Mouse (Mus musculus): ENCODE results near the gene Padi4.

Gene Padi4

DNA sequence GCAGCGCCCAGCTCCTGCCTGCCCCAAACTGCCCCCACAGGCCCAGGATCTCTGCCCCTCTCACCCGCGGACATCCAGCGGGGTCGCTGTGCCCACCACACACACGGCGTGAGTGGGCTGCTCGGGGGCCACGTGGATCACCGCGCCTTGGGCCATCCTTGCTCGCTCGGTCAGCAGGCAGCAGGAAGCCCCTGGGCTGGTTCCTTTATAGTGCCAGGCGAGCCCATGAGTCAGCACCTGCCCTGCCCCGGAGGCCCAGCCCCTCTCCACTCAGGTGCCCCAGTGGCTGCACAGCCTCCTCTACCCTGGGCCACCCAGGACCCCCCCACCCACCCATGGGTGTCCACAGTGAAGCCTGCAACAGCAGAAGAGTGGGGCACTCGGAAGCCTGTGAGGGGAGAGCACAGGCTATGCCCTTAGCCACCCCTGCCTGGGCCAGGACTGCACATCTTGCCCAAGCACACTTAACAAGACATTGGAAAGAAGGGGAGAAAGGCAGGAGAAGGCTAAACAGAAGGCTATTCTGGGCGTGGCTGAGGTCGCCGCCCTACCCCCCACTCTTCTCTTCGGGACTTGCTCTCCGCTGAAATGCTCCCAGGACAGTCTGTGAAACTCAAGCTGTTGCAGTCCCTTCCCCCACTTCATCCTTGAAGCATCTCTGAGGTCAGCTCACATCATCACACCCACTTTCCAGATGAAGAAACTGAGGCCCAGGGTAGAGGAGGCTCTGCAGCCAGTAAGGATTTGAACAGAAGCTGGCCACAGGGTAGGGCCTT, at the start of gene Padi4:
Padi4 (minus strand) TSS at position 212 of the 776 bp plus-strand sequence.
- DNase-seq, result no peak

DNA sequence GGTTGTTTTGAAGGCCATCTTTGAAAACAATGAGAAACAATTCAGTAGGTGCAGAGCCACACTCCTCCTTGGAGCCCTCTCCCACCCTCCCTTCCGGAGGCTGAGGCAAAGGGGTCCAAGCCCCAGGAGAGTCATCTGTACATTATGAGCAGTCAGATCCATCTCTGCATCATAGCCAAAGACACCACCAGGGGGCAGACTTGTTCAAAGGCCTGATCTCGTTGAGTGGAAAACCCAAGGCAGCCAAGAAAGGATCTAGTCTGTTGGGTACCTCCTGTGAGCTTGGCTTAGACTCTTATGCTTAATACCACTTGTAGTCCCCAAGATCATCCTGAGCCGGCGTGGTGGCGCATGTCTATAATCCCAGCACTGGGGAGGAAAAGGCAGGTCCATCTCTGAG, 48.0 kb upstream of the Padi4 start:
- DNase-seq, result no peak

DNA sequence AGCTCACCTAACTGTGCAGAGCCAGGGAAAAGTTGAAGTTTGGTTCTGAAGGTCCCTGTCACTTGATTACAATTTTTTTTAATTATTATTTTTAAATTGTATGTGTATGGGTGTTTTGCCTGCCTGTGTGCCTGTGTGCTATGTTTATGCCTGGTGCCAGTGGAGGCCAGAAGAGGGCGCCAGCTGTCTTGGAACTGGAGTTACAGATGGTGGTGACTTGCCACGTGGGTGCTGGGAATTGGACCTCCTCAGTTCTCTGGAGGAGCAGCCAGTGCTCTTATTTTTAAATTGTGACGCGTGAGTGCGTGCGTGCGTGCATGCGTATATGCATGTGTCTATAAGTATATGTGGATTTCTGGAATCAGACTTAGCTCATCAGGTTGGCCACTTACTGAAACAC, 43.4 kb upstream of the Padi4 start:
- no peak for DNase-seq

DNA sequence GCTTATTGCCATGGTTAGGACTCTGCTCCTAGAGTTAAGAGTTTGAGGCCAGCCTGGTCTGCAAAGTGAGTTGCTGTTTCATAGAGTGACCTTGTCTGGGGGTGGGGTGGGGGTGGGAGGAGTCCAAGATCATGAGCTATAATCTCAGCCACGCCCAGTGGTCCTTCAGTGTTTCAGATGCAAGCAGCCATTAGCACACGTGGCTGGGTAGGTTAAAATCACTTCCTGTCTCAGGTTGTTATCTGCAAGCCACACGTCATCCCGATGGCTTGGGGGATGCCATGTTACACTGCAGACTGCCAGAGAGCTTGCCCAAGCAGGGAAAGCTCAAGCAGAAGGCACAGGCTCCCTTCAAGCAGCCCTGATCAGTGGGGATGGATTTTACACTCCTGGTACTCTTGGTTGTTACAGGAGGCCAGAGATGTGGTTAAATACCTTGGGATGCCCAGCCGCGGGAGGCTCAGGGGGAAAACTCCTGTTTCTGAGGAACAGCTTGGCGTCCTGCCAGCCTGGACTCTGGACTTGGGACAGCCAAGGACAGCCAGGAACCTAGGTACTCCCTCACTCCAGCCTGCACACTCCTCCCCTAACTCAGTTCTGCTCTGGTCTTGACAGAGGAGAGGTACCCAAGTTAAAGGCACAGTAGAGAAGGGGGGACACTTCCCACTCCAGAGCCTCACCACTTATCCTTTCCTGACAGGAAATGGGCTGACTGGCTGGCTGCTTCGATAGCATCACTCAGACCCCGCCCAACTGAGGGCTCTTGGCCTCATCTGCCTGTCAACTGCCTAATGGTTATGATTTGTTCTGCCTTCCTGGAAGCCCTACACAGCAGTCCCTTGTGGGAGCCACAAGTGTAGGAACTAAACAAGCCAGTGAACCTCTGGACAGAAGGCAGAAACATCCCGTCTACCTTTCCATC, 42.2 kb upstream of the Padi4 start:
- DNase-seq, result no peak

DNA sequence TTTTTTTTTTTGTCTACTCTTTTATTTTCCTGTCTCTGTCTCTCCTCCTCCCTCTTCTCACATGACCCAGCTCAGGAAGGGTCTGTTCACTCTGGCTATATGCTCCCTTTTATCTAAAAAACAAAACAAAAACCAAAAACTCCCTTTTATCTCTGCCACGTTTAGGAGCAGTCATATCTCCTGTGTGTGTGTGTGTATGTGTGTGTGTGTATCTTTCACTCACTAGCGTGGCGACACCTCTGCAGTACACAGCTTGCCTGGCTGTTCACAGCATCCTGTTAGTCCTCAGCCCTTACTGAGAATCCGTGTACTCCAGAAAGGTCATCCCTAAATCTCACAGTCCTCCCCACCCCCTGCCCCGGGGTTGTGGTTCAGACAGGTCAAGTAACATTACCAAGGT, 41.5 kb upstream of the Padi4 start:
- no peak for DNase-seq

DNA sequence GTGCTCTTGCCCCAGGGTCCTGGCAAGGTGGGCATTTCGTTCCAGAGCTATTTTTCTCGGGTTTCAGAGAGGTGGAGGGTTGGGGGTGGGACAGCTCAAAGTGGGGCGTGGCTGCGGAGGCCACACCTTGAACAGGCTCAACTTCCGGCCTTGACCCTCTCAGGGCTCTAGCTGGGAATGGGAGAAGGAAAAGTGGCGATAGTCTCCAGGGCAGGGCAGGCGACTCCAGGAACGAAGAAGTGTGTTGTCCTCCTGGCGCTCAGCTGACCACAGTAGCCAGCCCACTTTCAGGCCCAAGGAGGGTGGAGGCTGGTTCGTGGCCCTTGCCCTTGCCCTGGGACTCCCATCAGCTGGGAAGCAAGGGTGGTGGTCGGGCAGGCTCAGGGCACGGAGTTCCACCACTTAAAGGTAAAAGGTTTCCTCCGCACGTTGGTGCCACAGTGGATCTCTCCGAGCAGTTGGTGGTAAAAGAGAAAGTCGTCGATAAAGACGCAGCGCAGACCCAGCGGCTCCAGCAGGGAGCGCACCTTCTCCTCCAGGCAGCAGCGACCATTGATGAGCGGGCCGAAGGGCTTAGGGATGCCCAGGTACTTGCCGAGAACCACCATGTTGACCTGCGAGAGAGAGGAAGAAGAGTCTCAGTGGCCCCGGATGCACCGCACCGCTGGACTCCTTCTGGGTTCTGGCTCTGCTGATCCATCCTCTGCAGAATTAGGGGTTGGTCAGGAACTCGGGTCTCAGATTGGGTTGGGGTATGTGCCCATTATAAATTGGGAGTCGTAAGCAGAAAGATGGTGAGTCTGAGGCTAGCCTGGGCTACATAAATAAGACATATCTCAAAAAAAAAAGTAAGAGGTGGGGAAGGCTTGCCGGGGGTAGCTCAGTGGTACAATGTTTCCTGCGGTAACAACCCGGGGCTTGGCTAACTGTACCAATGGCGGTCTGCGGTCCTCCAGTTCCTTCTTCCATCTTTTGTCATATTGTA, 40.5 kb upstream of the Padi4 start:
- peak; percentile 93 for DNase-seq

DNA sequence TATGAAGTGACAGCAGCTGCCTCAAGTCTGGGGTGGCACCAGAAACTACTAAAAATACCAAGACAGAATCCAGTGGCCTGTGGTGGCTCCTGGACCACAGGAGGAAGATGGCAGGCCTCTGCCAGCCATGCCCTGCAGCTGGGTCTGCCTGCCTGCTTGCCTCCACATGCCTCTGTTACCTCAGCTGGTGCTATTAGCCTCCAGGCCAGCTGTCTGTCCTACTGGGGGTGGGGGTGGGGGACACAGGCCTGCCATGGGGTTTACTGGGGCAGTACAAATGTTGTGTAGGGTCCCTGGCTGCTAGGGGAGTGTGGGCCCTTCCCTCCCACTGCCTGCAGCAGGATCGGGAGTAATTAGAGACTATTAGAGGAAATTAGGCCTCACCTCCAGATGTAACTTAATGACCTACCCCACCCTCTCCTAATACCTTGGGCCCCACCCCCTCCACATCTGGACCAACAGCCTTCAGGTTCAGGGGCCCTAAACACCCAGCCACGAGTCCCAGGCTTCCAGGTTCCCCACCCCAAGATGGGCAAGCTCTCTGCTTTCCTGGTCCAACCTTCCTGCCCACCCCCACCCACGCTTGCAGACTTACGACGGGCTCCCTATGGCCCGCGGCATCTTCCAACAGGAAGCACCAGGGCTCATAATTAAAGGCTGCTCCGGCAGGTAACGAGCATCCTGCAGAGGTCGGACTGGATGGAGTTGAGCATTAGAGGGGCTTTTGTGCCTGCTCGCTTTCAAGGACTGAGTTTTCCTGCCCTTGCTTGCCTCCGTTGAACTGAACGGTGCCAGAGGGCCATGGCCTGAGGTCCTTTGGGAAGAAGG, 39.5 kb upstream of the Padi4 start:
- DNase-seq, result no peak

DNA sequence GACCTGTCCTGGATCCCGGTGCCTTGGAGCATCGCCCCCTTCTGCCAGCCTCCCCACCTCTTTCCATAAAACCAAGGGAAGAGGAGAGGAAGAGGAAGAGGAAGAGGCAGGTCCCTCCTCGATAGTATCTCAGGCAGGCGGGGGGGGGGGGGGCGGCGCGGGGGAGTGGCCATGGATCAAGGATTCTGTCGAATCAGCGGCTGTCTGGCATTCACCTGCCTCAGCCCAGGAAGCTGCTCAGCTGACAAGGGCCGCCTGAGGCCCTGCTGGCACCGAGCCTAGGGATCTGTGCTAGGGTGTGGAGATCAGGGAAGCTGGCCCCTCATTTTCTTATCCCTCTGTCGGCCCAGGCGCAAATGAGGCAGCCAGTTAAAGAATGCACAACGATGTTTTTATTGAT, 38.6 kb upstream of the Padi4 start:
- no peak for DNase-seq

DNA sequence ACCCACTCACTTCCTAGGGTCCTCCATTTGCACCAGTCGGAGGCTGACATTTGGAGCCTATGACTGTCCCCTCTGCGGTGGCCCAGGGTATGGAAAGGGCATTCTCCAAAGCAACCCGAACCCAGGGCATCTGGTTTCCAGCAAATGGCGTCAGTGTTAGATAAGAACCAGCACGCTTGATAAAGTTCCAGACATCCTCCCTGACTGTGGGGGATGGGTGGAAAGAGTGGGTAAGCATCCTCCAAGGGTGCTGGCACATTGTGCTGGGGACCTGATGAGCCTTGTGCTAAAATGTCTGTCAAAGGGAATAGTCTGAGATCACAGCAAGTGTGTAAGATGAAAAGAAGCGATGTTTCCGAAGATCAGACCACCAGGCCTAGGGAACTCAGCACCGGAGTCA, 38.2 kb upstream of the Padi4 start:
- no peak for DNase-seq

DNA sequence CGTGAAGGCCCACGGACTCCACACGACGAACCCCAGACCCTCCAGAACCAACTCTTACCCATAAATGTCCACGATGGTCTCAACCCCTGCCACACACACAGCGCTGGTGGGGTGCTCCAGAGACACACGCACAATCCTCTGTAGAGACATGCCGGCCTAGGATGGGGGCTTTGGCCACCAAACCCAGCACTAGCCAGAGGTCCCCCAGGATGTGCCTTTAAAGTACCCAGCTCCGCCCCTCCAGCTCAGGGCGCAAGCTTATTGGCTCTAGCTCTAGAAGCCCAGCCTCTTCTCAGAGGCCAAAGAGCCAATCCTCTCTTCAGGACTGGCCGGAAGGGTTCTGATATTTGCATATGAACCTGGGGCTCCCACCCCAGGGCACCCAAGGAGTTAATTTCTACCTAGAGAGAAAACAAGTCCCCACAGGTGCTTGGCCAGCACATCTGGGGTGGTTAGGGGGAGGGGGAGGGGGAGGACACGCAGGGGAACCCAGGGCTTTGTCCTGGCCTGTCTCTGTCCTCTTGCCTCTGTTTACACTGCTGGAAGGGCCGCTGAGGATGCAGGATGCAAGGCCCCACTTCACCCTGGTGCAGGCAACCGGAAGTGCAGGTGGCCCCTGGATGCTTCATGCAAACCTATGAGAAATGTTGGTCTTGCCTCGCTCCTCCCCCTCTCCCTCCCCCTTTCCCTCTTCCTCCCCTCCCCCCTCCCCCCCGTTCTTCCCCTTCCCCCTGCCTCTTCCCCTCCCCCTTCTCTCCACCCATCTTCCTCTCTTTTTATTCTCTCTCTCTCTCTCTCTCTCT, 36.6 kb upstream of the Padi4 start, which contains the start of gene Padi3:
Padi3 (minus strand) TSS at position 191 of the 803 bp plus-strand sequence.
- DNase-seq, result no peak

DNA sequence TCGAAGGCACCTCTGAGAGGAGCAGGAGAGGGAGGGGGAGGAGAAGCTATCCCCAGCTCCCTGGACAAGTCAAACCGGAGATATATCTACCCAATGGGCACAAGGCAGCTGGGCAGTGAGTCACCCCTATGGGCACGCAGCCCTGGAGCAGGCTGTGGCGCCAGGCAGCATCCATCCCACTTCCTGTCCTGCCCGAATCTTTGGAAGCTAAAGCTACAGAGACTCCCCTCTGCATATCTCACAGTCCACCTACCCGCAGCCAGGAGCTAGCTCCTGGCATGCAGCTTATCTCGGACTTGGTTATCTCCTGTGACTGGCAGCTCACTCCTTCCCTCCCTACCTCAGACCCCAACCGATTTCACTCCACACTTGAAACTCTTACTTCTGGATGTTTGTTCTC, 35.1 kb upstream of the Padi4 start:
- DNase-seq, result peak; percentile 92

DNA sequence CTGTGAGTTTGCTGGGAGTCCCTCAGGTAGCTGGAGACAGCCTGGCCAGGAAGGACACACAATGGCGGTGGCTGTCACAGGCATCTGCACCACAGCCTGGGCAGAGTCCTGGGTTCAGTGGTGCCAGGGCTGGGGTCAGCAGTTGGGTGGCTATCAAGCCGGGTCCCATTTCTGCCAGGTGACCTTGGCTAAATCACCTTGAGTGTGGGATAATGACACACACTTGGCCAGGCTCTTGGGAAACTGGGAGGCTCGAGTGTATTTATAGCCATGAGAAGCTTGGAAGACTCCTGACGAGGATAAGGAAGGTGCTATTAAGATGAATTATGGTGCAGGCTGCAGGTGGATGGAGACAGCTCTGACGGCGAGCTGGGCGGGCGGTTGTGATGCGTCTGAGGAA, 30.6 kb upstream of the Padi4 start:
- DNase-seq, result no peak

DNA sequence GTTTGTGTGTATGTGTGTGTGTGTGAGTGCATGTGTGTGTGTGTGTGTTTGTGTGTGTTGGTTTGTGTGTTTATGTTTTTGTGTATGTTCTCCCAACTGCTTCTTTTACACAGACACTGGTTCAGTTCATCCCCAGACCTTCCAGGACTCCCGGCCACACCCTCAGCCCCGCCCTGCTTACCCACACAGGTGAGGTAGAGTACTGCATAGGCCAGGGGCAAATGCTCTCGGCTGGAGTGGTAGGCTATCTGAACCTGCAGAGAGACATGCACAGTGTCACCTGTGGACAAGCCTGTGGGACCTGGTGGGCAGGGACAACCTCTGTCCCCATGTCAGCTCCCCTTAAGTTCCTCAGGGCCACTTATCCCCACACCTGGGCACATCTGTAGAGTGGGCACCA, 27.3 kb upstream of the Padi4 start:
- DNase-seq, result no peak

DNA sequence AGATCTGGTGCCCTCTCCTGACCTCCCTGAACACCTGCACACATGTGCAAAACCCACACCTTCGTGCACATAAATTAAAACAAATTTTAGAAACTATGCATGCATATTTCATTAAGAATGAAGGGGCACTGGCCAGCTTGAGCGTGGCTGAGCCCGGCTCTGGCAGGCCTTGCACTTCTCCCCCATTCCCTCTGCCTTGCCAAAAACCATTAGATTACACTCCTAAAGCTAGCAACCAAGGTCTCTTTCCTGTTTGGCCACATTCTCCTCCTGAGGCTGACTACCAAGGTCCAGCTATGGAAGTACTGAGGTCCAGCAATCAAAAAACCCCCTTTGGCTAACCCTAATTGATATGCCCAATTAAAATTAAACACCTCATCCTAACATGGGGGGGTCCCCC, 22.8 kb upstream of the Padi4 start:
- DNase-seq, result no peak

DNA sequence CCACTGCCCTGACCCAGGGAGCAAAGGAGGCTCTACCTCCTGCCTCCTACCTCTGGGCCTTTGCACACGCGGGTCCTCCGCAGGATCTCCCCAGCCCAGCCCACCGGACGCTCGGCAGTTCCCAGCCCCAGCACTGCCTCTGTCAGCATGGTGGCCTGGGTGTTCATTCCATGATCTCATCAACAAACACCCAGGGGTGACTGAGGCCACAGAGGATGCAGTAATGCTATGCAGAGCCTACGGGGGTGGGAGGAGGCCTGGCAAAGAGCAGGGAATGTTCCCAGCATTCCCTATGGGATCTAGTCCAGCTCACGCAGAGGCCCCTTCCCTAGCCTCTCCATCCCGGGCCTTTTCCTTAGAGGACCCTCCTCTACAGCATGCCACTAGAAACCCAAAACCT, 20.6 kb upstream of the Padi4 start:
- DNase-seq, result no peak

DNA sequence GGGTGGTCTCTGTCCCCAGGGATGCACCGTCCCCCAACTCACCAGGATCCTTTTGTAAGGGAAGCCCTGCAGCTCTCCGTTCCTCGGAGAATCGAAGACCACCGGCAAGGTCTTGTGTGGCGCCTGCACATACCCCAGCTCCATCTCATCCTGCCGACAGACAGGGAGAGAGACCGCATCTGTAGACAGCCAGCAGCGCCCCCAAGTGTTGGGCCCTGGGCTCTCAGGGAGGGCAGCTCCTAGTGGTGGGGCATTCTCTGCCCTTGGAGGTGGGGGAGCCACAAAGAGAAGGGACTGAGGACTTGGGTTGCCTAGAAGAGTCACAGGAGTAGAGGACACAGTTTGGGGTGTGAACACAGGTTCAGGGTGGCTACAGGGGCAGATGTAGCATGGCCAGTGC, 19.8 kb upstream of the Padi4 start:
- no peak for DNase-seq

DNA sequence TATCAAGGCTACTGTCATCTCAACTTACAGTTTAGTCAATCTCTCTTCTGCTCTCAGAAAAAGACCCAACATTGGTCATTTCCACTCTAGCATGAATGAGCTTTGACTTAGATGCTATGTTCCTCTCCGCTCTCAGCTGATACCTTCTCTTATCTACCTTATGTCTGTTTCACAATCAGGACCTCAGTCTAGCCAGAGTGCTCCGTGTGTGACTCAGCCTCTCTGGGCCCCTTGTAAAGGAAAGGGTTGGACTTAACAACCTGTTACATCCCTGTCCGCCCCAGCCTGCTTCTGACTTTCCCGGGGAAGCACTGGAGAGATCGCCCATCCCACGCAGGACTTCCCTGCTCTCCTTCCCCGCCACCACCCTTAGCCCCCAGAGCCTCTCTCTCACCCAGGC, 18.5 kb upstream of the Padi4 start:
- no peak for DNase-seq

DNA sequence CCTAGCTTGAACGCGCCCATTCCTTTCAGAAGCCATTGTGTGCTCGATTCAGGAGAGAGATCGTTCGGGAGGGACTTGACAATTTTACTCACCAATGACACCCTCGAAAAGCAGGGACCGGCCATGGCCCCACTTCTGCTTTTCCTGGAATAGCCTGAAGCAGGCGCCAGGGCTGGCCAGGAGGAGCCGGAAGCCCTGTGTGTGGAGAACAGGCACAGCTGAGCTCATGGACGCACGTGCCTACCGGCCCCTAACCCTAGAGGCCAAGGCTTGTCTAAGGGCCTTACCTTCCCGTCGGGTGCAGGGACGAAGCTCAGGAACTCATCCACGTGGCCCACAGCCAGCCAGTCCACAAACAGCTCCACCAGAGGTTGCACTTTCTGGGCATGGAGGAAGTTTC, 17.0 kb upstream of the Padi4 start:
- DNase-seq, result peak; percentile 94

DNA sequence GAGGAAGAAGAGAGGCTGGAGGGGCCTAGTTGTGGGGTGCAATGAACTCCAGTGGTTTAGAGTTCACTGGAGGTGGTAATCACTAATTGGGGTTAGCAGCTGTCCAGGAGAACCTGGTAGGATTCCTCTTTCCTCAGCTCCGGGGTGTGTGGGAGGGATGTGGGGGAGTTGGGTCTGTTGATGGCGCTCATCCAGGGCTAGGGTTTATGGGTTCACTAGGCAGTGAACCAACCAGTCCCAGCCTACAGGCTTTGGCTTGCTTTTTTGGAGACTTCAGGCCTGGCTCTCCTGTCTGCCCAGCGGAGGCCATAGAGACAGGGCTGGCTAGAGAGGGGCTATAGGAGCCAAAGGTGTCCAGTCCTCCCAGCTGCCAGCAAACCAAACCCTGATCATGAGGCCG, 15.9 kb upstream of the Padi4 start:
- DNase-seq, result no peak

DNA sequence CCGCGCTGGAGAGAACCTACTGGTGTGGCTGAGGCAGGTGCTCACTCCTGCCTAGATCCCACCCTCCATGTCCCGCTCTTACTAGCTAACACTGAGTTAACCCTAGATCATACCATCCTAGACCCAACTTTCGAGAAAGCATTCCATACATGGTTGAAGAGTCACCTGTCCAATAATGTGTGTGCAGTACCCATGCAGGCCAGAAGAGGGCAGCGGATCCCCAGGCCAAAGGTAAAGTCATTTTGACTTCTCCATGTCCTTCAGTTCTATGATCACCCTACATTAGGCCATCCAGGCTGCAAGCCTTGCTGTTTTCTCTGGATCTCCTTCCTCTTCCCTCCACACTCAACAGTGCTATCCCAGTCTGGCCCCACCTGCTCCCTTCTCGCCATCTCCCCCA, 14.9 kb upstream of the Padi4 start:
- no peak for DNase-seq

DNA sequence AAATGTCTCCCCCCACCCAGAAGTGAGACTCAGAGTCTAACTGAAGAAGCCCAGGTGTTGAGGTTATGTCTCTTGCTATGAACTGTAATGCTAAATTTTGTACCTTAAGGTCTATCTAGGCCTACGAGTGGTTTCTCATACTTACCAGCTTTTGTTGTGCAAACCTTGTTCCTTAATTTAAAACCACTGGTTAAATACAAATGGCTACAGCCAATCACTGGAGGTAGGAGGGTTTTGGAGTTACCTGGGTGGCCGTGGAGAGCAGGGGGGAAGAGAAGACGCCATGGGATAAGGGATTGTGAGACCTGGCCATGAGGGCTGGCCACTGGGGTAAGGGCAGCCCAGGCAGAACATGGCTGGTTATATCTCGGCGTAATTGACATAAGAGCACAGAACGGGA, 14.2 kb upstream of the Padi4 start:
- no peak for DNase-seq

All from heart, adult 11 months (tissue).